Mouse (Mus musculus) midbrain, embryonic 11.5 days (tissue): ENCODE results near the gene Lsmem1. TPM values are rescaled to one million over a fixed set of nuclear protein-coding genes. Genes with fewer than 3 reads are reported as not detected.
A peak's percentile ranks its signal among the peaks of the same experiment; 100 is the strongest.
"Not testable (repeated sequence)": the region's sequence is repeated elsewhere in the genome, so short reads cannot be mapped to it uniquely, and the experiment has no call there.

Source experiments
- ATAC-seq: fragments of 200-750 bp; cut with Nextera tagmentation; 2 replicates; pipeline ENCODE4 v1.8.0; 2017; ENCODE audit warnings: moderate TSS enrichment, moderate library complexity; ENCODE audit not compliant: low FRiP score
- DNase-seq: peaks from one replicate; pipeline ENCODE4 v3.0.0; 2015; ENCODE audit warnings: low spot score; ENCODE audit errors: missing footprints
- H3K27ac ChIP-seq: fragments of 300-500 bp; sonication (generic); 2 replicates; pipeline ENCODE4 v1.5.1; 2014; ENCODE audit warnings: low read depth, low read length
- H3K27me3 ChIP-seq: fragments of 300-500 bp; sonication (generic); 2 replicates; pipeline ENCODE4 v1.6.1; 2014; ENCODE audit warnings: mild to moderate bottlenecking, low read length, moderate library complexity, mixed read lengths; ENCODE audit not compliant: control insufficient read depth, insufficient read depth
- H3K36me3 ChIP-seq: fragments of 300-500 bp; sonication (generic); 2 replicates; pipeline ENCODE4 v1.6.1; 2014; ENCODE audit warnings: mild to moderate bottlenecking, low read length, moderate library complexity, mixed read lengths; ENCODE audit not compliant: control insufficient read depth, insufficient read depth
- H3K4me1 ChIP-seq: fragments of 300-500 bp; sonication (generic); 2 replicates; pipeline ENCODE4 v1.6.1; 2014; ENCODE audit warnings: low read length; ENCODE audit not compliant: control insufficient read depth, insufficient read depth
- H3K4me2 ChIP-seq: fragments of 300-500 bp; sonication (generic); 2 replicates; pipeline ENCODE4 v1.6.1; 2014; ENCODE audit warnings: mild to moderate bottlenecking, moderate library complexity
- H3K4me3 ChIP-seq: fragments of 300-500 bp; sonication (generic); 2 replicates; pipeline ENCODE4 v1.5.1; 2014; ENCODE audit warnings: low read depth, low read length
- H3K9ac ChIP-seq: fragments of 300-500 bp; sonication (generic); 2 replicates; pipeline ENCODE4 v1.6.1; 2014; ENCODE audit warnings: low read length
- H3K9me3 ChIP-seq: fragments of 300-500 bp; sonication (generic); 2 replicates; pipeline ENCODE4 v1.6.1; 2016; ENCODE audit warnings: low read length; ENCODE audit not compliant: control insufficient read depth
- WGBS: fragments of 180-500 bp; shearing (Covaris S2); extraction: QIAGEN DNeasy Blood & Tissue Kit; methylation state at CpG from one replicate; pipeline ENCODE4 v1.1.7; 2014; 5-methylcytosine and 5-hydroxymethylcytosine counted together
- polyA plus RNA-seq: library from polyadenylated mRNA; unstranded; fragments of >200 nt; fragmentation: Nextera tagmentation; extraction: Ambion mirVana; gene quantifications from 2 replicates; pipeline ENCODE4 v1.2.1, GENCODE M21; 2014

Gene Lsmem1
- polyA plus RNA-seq, 1 experiment from 2014 or later: not detected

GRCm38 (mm10) chr12:40199795-40200402 is 609 bp upstream of the Lsmem1 start:
- Histone ChIP-seq H3K9ac (no peak overlapping the region), H3K9me3 (no peaks in the 10 kb centered on the region), H3K36me3 (peaks cover 10% of the 10 kb centered on the region; the same call in 1 of the 2 replicates), H3K4me2 (no peak overlapping the region), H3K27ac (no peak overlapping the region), H3K4me1 (no peaks in the 10 kb centered on the region), H3K4me3 (no peak overlapping the region), H3K27me3 (no peaks in the 10 kb centered on the region)
- DNase-seq (peak; percentile 95), ATAC-seq (0 out of 2 replicates have a peak, but pooled peaks have one; percentile 24)
- 51% methylated on average over 7 of the region's 7 CpGs for WGBS

GRCm38 (mm10) chr12:40198427-40198826 is 863 bp downstream of the Lsmem1 start:
- Histone ChIP-seq H3K27ac (no peak overlapping the region), H3K36me3 (peaks cover 5% of the 10 kb centered on the region; the same call in 1 of the 2 replicates), H3K9me3 (no peaks in the 10 kb centered on the region), H3K4me1 (no peaks in the 10 kb centered on the region), H3K9ac (no peak overlapping the region), H3K4me2 (no peak overlapping the region), H3K27me3 (no peaks in the 10 kb centered on the region), H3K4me3 (no peak overlapping the region)
- ATAC-seq (no peak), DNase-seq (no peak)
- 89% methylated on average over 9 of the region's 9 CpGs for WGBS

- no peak overlapping the region for H3K9ac ChIP-seq
- H3K4me2 ChIP-seq: no peak overlapping the region
- 88% methylated on average over 5 of the region's 5 CpGs for WGBS
- no peaks in the 10 kb centered on the region for H3K27me3 ChIP-seq
- DNase-seq (no peak), ATAC-seq (no peak)
- H3K4me1 ChIP-seq: no peaks in the 10 kb centered on the region
- H3K36me3 ChIP-seq: peaks cover 5% of the 10 kb centered on the region; the same call in 1 of the 2 replicates
- no peak overlapping the region for H3K4me3 ChIP-seq
- H3K27ac ChIP-seq: no peak overlapping the region
- no peaks in the 10 kb centered on the region for H3K9me3 ChIP-seq
Measured at GRCm38 (mm10) chr12:40198019-40198418, 1.3 kb downstream of the Lsmem1 start.

- Histone ChIP-seq H3K27me3 (no peaks in the 10 kb centered on the region), H3K27ac (no peak overlapping the region), H3K4me1 (no peaks in the 10 kb centered on the region), H3K36me3 (peaks cover 2% of the 10 kb centered on the region; the same call in 1 of the 2 replicates), H3K9ac (no peak overlapping the region), H3K4me3 (no peak overlapping the region), H3K9me3 (no peaks in the 10 kb centered on the region), H3K4me2 (no peak overlapping the region)
- ATAC-seq: no peak
- DNase-seq: no peak
Measured at GRCm38 (mm10) chr12:40197511-40197910, 1.8 kb downstream of the Lsmem1 start.

GRCm38 (mm10) chr12:40185474-40185873 is 13.8 kb downstream of the Lsmem1 start:
- Histone ChIP-seq H3K4me2 (no peak overlapping the region), H3K36me3 (no peaks in the 10 kb centered on the region), H3K9ac (no peak overlapping the region), H3K27ac (no peak overlapping the region), H3K4me1 (no peaks in the 10 kb centered on the region), H3K9me3 (no peaks in the 10 kb centered on the region), H3K27me3 (no peaks in the 10 kb centered on the region), H3K4me3 (no peak overlapping the region)
- 89% methylated on average over 3 of the region's 3 CpGs for WGBS
- DNase-seq: no peak
- no peak for ATAC-seq

GRCm38 (mm10) chr12:40177089-40177488 is 22.2 kb downstream of the Lsmem1 start:
- DNase-seq (no peak), ATAC-seq (no peak)
- Histone ChIP-seq H3K36me3 (no peaks in the 10 kb centered on the region), H3K4me3 (no peak overlapping the region), H3K9ac (no peak overlapping the region), H3K27ac (no peak overlapping the region), H3K27me3 (no peaks in the 10 kb centered on the region), H3K4me1 (no peaks in the 10 kb centered on the region), H3K9me3 (no peaks in the 10 kb centered on the region), H3K4me2 (no peak overlapping the region)
- WGBS: 69% methylated on average over 6 of the region's 6 CpGs

- DNase-seq (no peak), ATAC-seq (no peak)
- no peaks in the 10 kb centered on the region for H3K4me1 ChIP-seq
- no peak overlapping the region for H3K9ac ChIP-seq
- 76% methylated on average over 2 of the region's 2 CpGs for whole genome bisulfite sequencing
- H3K4me2 ChIP-seq: no peak overlapping the region
- H3K9me3 ChIP-seq: no peaks in the 10 kb centered on the region
- no peak overlapping the region for H3K27ac ChIP-seq
- no peaks in the 10 kb centered on the region for H3K36me3 ChIP-seq
- no peaks in the 10 kb centered on the region for H3K27me3 ChIP-seq
- H3K4me3 ChIP-seq: no peak overlapping the region
Measured at GRCm38 (mm10) chr12:40176158-40176557, 23.1 kb downstream of the Lsmem1 start.

- not testable (repeated sequence) for DNase-seq, H3K4me1 ChIP-seq, ATAC-seq, H3K27me3 ChIP-seq, H3K9me3 ChIP-seq, H3K4me3 ChIP-seq, H3K36me3 ChIP-seq, H3K9ac ChIP-seq, H3K4me2 ChIP-seq, H3K27ac ChIP-seq
- 74% methylated on average over 1 of the region's 1 CpGs for WGBS
Measured at GRCm38 (mm10) chr12:40175171-40175570, 24.1 kb downstream of the Lsmem1 start.

GRCm38 (mm10) chr12:40171637-40172036 is 27.7 kb downstream of the Lsmem1 start:
- 88% methylated on average over 2 of the region's 2 CpGs for WGBS
- Histone ChIP-seq H3K27ac (no peak overlapping the region), H3K4me2 (no peak overlapping the region), H3K36me3 (no peaks in the 10 kb centered on the region), H3K27me3 (no peaks in the 10 kb centered on the region), H3K9ac (no peak overlapping the region), H3K9me3 (no peaks in the 10 kb centered on the region), H3K4me3 (no peak overlapping the region), H3K4me1 (no peaks in the 10 kb centered on the region)
- no peak for DNase-seq
- ATAC-seq: peak; percentile 19; the same call in 1 of the 2 replicates
